9 mouse cellular contexts compared by ENCODE assay signal in the genomic region with DNA sequence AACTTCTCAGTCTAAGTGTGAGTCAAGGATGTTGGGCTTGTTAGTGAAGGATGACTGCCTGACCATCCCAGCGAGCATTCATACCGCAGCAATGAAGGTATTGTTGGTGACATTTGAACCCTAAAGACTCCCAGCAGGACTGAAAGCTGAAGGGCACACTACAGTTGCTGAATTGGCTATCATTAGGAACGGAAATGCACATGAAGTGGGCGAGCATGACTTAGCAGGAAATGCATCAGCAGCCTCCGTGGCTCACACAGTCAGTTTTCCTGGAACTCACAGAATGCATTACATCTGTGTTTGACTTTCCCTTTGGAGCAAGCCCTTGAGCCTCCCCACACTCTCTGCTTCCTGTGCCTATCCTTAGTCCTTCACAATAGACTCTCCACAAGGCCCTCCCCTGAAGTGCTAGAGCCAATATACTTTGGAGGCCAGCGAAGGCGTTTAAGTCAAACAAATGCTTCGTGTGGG.
DNase-seq lines count a peak whose midpoint lies in the region; ATAC-seq and TF ChIP-seq lines count a peak whose summit lies in the region.
"Had no signal": no experiment of that assay in that cellular context is flagged by ENCODE, and none has a peak within 500 bp of the region (broad histone marks: within the 10 kb centered on the region; RNA-seq: fewer than 3 reads in every experiment).

No protein-coding gene starts in this region.

- no peaks in the 10 kb centered on the region for H3K36me3 ChIP-seq in lung, embryonic 15.5 days
- no peaks in the 10 kb centered on the region for H3K36me3 ChIP-seq in forebrain, embryonic 14.5 days (ENCODE audit: control insufficient read depth, insufficient read depth, low read length)
- H3K36me3 ChIP-seq: midbrain, embryonic 12.5 days had no signal

- TF ChIP-seq POLR2A in brain, embryonic 14.5 days (IDR thresholded peaks at IDR 0.05; ENCODE audit: borderline replicate concordance, extremely low read depth, insufficient read depth, insufficient read length, poor library complexity, severe bottlenecking): no peak

- H3K4me3 ChIP-seq in lung, embryonic 15.5 days: no peak overlapping the region
- no peak overlapping the region for H3K4me3 ChIP-seq in forebrain, embryonic 14.5 days (ENCODE audit: low read depth, low read length)
- H3K4me3 ChIP-seq: midbrain, embryonic 12.5 days had no signal

- peak; percentile 63 to 89 for ATAC-seq in hematopoietic stem cell, adult 5-6 weeks (replicated peaks in 1 of 2; ENCODE audit: insufficient read depth in 1 of 2, low FRiP score in 2 of 2, low TSS enrichment in 1 of 2, low read depth in 1 of 2, poor library complexity in 2 of 2, severe bottlenecking in 2 of 2)
- ATAC-seq in lung, embryonic 15.5 days (ENCODE audit: borderline replicate concordance, extremely low read depth, low FRiP score, low TSS enrichment): peak; percentile 86
- no peak for ATAC-seq in forebrain, embryonic 14.5 days
- no peak for ATAC-seq in inflammation-experienced regulatory T-cells, adult 6 months

- peak; percentile 82 for DNase-seq in ES-CJ7 (ENCODE audit: low read depth, low spot score)
- DNase-seq in brain, embryonic 14.5 days (ENCODE audit: low read depth): peak; percentile 8
- DNase-seq in T-cell, adult 2 months (ENCODE audit: low spot score): no peak
- DNase-seq in cerebellum, postnatal 10 days: no peak
- DNase-seq in forebrain, embryonic 14.5 days (ENCODE audit: low spot score): no peak

- no peaks in the 10 kb centered on the region for H3K9me3 ChIP-seq in lung, embryonic 15.5 days
- no peaks in the 10 kb centered on the region for H3K9me3 ChIP-seq in forebrain, embryonic 14.5 days (replicated peaks; ENCODE audit: control insufficient read depth, low read length)
- H3K9me3 ChIP-seq: midbrain, embryonic 12.5 days had no signal

- H3K4me1 ChIP-seq in lung, embryonic 15.5 days: peaks cover 24% of the 10 kb centered on the region
- no peaks in the 10 kb centered on the region for H3K4me1 ChIP-seq in forebrain, embryonic 14.5 days (ENCODE audit: control insufficient read depth, insufficient read depth, low read length)
- H3K4me1 ChIP-seq: midbrain, embryonic 12.5 days had no signal

- no peak for TF ChIP-seq CTCF in brain, embryonic 14.5 days (IDR thresholded peaks at IDR 0.05; ENCODE audit: borderline replicate concordance, extremely low read depth, insufficient read depth, insufficient read length)

- WGBS in lung, embryonic 15.5 days: 26% methylated on average over 8 of the region's 8 CpGs
- WGBS in forebrain, embryonic 14.5 days: 70% methylated on average over 8 of the region's 8 CpGs

- H3K27ac ChIP-seq in lung, embryonic 15.5 days: peak overlapping the region; percentile 84
- no peak overlapping the region for H3K27ac ChIP-seq in forebrain, embryonic 14.5 days (ENCODE audit: low read depth, low read length)
- H3K27ac ChIP-seq: midbrain, embryonic 12.5 days had no signal

- no peaks in the 10 kb centered on the region for H3K27me3 ChIP-seq in lung, embryonic 15.5 days
- no peaks in the 10 kb centered on the region for H3K27me3 ChIP-seq in forebrain, embryonic 14.5 days (replicated peaks; ENCODE audit: control insufficient read depth, insufficient read depth, low read length)
- H3K27me3 ChIP-seq: midbrain, embryonic 12.5 days had no signal

- H3K9ac ChIP-seq in lung, embryonic 15.5 days: no peak overlapping the region
- H3K9ac ChIP-seq in forebrain, embryonic 14.5 days (ENCODE audit: low read length): no peak overlapping the region
- H3K9ac ChIP-seq: midbrain, embryonic 12.5 days had no signal

- H3K4me2 ChIP-seq in lung, embryonic 15.5 days: peak overlapping the region; percentile 24
- no peak overlapping the region for H3K4me2 ChIP-seq in forebrain, embryonic 14.5 days (ENCODE audit: low read length)
- H3K4me2 ChIP-seq: midbrain, embryonic 12.5 days had no signal

Comparison
In these comparisons a context has a peak if more than half of its experiments do, and no peak if none do; other contexts are left out.
1. DNase-seq: peak in ES-CJ7 (single experiment) and brain, embryonic 14.5 days (single experiment); none in T-cell, adult 2 months (single experiment), cerebellum, postnatal 10 days (0 of 2) and forebrain, embryonic 14.5 days (single experiment).
2. ATAC-seq: peak in hematopoietic stem cell, adult 5-6 weeks (2 of 2) and lung, embryonic 15.5 days (single experiment); none in forebrain, embryonic 14.5 days (single experiment) and inflammation-experienced regulatory T-cells, adult 6 months (single experiment).